Mouse (Mus musculus) kidney, embryonic 16.5 days (tissue): ENCODE measurements around the gene Ltbp3. TPM values are rescaled to one million over a fixed set of nuclear protein-coding genes. Genes with fewer than 3 reads are reported as not detected.
A peak's percentile ranks its signal among the peaks of the same experiment; 100 is the strongest.

ENCODE experiments used
- ATAC-seq: fragments of 200-750 bp; cut with Nextera tagmentation; 2 replicates; pipeline ENCODE4 v1.8.0; 2017; ENCODE audit warnings: moderate TSS enrichment; ENCODE audit not compliant: low FRiP score, low TSS enrichment
- H3K27ac ChIP-seq: fragments of 300-500 bp; sonication (generic); 2 replicates; pipeline ENCODE4 v1.5.1; 2014; ENCODE audit warnings: low read length
- H3K27me3 ChIP-seq: fragments of 300-500 bp; sonication (generic); 2 replicates; pipeline ENCODE4 v1.6.1; 2014; ENCODE audit warnings: low read length, control low read depth, mixed read lengths; ENCODE audit not compliant: insufficient read depth
- H3K36me3 ChIP-seq: fragments of 300-500 bp; sonication (generic); 2 replicates; pipeline ENCODE4 v1.6.1; 2014; ENCODE audit warnings: low read length, control low read depth, mixed read lengths; ENCODE audit not compliant: insufficient read depth
- H3K4me1 ChIP-seq: fragments of 300-500 bp; sonication (generic); 2 replicates; pipeline ENCODE4 v1.6.1; 2014; ENCODE audit warnings: low read length, control low read depth, mixed read lengths; ENCODE audit not compliant: insufficient read depth
- H3K4me2 ChIP-seq: fragments of 300-500 bp; sonication (generic); replicated peaks from 2 replicates; pipeline ENCODE4 v1.6.1; 2014; ENCODE audit warnings: low read depth, low read length
- H3K4me3 ChIP-seq: fragments of 300-500 bp; sonication (generic); 2 replicates; pipeline ENCODE4 v1.5.1; 2014; ENCODE audit warnings: mild to moderate bottlenecking, low read length
- H3K9ac ChIP-seq: fragments of 300-500 bp; sonication (generic); replicated peaks from 2 replicates; pipeline ENCODE4 v1.6.1; 2014; ENCODE audit warnings: low read length
- H3K9me3 ChIP-seq: fragments of 300-500 bp; sonication (generic); 2 replicates; pipeline ENCODE4 v1.6.1; 2016; ENCODE audit warnings: low read length, control low read depth
- WGBS: fragments of 180-500 bp; shearing (Covaris S2); extraction: QIAGEN DNeasy Blood & Tissue Kit; methylation state at CpG from one replicate; pipeline ENCODE4 v1.1.7; 2014; 5-methylcytosine and 5-hydroxymethylcytosine counted together
- polyA plus RNA-seq: library from polyadenylated mRNA; unstranded; fragments of >200 nt; fragmentation: Nextera tagmentation; extraction: Ambion mirVana; gene quantifications from 2 replicates; pipeline ENCODE4 v1.2.1, GENCODE M21; 2015

The Ltbp3 gene
- polyA plus RNA-seq, 1 experiment from 2014 or later, result 21.5 TPM

DNA sequence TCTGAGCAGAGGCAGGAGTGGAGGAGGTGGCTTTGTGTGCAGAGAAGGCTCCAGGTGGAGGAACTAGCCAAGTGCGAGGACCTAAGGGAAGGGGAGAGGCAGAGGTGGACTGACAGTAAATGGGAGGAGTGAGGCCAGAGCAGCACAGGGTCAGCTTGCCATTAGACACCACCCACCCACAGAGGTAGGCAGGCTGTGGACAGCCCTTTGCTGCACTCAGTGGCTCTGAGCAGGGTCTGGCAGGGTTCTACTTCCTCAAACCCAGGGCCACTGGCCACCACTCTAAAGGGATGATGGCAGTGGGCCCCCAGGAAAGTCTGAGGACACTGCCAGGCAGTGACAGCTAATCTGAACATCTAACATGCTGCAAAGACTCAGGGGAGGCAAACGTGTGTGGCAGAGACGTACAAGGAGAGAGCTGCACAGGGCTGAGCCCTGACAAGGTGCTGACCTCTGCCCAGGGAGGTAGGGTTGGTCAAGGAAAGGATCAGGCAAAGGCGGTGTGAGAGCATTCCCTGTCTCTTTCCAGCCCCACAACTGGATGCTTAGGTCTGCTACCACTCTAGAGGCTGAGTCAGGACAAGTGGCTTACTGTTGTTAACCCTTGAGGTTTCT is 16.7 kb upstream of the Ltbp3 start:
- H3K27ac ChIP-seq, result 0 out of 2 replicates have a peak overlapping the region, but pooled peaks have one; percentile 30
- H3K4me3 ChIP-seq, result peak overlapping the region; percentile 52
- H3K9me3 ChIP-seq, result no peaks in the 10 kb centered on the region
- no peak for ATAC-seq
- 42% methylated on average over 4 of the region's 4 CpGs for WGBS
- H3K9ac ChIP-seq, result peak overlapping the region; percentile 17; the same call in 1 of the 2 replicates
- peaks cover 31% of the 10 kb centered on the region for H3K36me3 ChIP-seq
- H3K27me3 ChIP-seq, result no peaks in the 10 kb centered on the region
- peaks cover 49% of the 10 kb centered on the region for H3K4me1 ChIP-seq
- peak overlapping the region; percentile 85 for H3K4me2 ChIP-seq

DNA sequence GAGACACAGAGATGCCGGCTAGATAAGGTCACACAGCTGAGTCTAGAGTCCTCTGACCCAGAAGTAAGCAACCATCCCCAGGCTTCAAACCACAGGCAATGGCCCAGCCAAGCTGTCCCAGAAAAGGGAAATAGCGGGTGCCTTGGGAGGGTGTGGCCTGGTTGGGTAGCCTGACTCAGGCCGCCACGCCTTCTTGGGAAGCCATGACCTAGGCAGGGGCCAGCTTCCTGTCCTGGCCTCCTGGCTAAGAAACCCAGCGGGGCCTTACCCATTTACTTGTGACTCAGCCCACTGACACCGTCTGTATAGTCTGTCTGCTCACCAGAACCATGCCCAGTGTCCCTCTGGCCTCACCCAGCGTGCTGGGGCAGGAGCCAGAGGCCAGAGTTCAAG is 16.2 kb upstream of the Ltbp3 start:
- peak overlapping the region; percentile 70 for H3K9ac ChIP-seq
- H3K4me3 ChIP-seq, result peak overlapping the region; percentile 52
- ATAC-seq, result no peak
- 49% methylated on average over 7 of the region's 7 CpGs for WGBS
- H3K36me3 ChIP-seq, result peaks cover 27% of the 10 kb centered on the region
- no peaks in the 10 kb centered on the region for H3K27me3 ChIP-seq
- peak overlapping the region; percentile 67 for H3K27ac ChIP-seq
- peak overlapping the region; percentile 85 for H3K4me2 ChIP-seq
- H3K9me3 ChIP-seq, result no peaks in the 10 kb centered on the region
- H3K4me1 ChIP-seq, result peaks cover 49% of the 10 kb centered on the region

DNA sequence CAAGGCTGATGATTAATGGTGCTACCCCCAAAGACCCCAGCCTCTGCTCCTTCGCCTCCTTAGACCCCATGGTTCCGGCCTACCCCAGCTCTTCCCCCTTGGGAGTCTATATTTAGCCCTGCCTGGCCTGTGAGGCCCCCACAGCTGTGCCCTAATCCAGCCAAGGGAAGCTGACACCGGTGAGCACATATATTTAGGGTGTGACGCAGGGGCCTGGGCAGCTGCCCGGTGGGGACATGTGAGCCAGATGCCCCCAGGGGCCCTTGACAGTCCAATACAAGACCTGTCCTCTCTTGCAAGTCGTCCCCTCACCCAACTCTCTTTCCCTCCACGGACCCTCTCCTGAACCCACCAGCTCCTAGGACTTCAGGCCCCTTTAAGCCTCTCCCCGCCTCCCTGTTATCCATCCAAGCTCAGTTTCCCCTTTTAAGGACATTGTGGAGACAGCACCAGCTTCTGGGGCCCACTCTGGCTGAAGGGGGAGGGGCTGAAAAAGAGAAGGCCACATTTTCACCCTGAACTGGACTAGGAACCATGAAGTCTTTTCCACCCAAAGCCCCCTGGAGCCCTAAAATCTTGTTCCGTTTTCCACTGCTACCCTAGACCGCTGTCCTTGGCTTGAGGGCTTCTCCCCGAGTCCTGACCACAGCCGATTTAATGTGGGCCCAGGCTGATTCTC is 15.5 kb upstream of the Ltbp3 start:
- Histone ChIP-seq H3K9ac (peak overlapping the region; percentile 70), H3K4me2 (peak overlapping the region; percentile 85), H3K4me3 (peak overlapping the region; percentile 52), H3K9me3 (no peaks in the 10 kb centered on the region), H3K4me1 (peaks cover 56% of the 10 kb centered on the region), H3K27ac (peak overlapping the region; percentile 67), H3K36me3 (peaks cover 24% of the 10 kb centered on the region), H3K27me3 (no peaks in the 10 kb centered on the region)
- ATAC-seq, result no peak
- WGBS, result 54% methylated on average over 12 of the region's 12 CpGs

DNA sequence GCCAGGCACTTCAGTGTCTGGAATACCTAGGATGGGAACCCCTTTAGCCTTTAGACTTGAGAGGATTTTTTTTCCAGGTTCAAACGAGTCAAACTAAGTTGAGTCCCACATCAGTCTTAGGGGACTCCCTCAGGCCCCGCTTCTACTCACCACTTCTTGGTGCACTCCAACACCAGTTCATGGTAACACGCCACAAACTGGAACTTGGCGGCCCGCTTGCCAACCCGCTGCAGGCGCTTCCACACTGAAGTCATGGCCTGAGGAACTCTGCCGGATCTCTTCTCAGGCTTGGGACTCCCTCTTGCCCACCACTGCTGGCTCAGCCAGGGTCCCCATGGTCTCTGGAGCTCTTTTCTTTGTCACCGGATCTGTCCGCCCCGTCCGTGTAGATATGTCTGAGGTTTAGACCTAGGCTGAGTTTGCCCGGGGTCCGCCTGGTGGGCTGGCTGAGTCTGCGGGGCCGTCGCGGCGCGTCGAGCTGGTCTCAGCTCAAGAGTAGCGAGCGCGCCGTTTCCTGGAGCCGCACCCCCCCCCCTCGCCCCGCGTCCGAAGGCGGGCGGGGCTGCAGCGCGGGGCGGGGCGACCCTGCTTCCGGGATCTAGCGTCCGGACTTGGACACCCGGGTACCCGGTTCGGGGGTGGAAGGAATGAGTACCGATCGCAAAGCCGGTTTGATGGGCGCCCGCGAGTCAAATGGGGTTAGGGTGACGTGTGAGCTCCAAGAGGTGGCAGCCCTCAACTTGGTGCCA is 14.8 kb upstream of the Ltbp3 start, which contains the start of gene Ehbp1l1:
TSS of gene Ehbp1l1 (minus strand) at position 551 of the 749 bp plus-strand sequence.
- H3K9me3 ChIP-seq, result no peaks in the 10 kb centered on the region
- peak within 1 kb of the TSS; percentile 97 for H3K4me3 ChIP-seq
- WGBS, result 8% methylated on average over 49 of the region's 49 CpGs
- ATAC-seq, result peak; percentile 7; the same call in 1 of the 2 replicates
- no peaks in the 10 kb centered on the region for H3K27me3 ChIP-seq
- H3K36me3 ChIP-seq, result peaks cover 19% of the 10 kb centered on the region
- H3K4me1 ChIP-seq, result peaks cover 63% of the 10 kb centered on the region
- H3K4me2 ChIP-seq, result peak within 1 kb of the TSS; percentile 85
- H3K27ac ChIP-seq, result peak within 1 kb of the TSS; percentile 67
- H3K9ac ChIP-seq, result peak within 1 kb of the TSS; percentile 70

DNA sequence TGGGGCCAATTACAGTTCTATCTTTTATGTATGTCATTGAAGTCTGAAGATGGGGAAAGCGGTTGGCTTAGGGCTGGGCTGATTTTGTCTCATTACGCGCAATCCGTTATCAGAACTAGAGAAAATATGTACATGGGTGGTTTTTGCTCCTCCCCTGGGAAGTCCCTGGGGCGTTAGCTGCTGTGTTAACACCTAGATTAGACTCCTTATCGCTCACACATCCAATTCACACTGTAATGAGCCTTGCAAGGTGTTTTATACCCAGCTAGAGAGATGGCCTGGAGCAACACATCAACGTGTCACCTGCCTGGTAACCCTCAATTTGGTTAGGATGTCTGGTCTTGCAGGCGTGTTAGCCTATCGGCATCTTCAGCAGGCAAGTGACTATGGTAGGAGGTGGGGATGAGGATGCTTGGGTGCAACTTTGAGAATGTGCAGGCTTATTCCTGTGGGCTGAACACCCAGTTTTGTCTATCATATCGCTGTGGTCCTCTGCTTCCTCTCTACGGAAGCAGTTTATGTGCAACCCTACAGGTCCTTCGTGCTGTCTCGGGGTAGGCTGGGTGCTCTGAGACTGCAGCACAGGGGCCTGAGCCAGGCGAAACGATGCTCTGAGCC is 13.6 kb upstream of the Ltbp3 start:
- peaks cover 11% of the 10 kb centered on the region; the same call in 1 of the 2 replicates for H3K36me3 ChIP-seq
- WGBS, result 70% methylated on average over 15 of the region's 15 CpGs
- no peak for ATAC-seq
- peak overlapping the region; percentile 85 for H3K4me2 ChIP-seq
- H3K27me3 ChIP-seq, result no peaks in the 10 kb centered on the region
- H3K9ac ChIP-seq, result peak overlapping the region; percentile 62
- peaks cover 70% of the 10 kb centered on the region for H3K4me1 ChIP-seq
- peak overlapping the region; percentile 97 for H3K4me3 ChIP-seq
- no peaks in the 10 kb centered on the region for H3K9me3 ChIP-seq
- peak overlapping the region; percentile 64; the same call in 1 of the 2 replicates for H3K27ac ChIP-seq

DNA sequence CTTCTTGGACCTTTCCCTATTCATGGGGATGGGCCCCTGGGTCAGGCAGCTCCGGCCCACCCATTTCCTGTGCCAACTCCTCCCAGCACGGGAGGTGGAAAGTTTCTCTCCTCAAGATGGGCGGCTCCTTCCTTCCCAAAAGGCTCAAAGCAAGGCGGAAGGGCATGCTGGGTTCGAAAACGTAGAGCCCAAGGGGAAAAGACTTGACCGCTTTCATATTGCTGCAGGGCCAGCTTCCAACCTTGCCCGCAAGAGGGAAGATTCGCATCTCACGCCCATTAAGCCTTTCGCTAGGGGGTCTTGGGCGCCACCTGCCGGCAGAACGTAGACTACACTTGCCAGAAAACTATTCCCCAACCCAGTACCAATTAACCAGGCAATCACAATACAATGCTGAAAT is 13.0 kb upstream of the Ltbp3 start:
- H3K36me3 ChIP-seq, result peaks cover 9% of the 10 kb centered on the region; the same call in 1 of the 2 replicates
- no peaks in the 10 kb centered on the region for H3K9me3 ChIP-seq
- ATAC-seq, result no peak
- no peaks in the 10 kb centered on the region for H3K27me3 ChIP-seq
- peak overlapping the region; percentile 64; the same call in 1 of the 2 replicates for H3K27ac ChIP-seq
- WGBS, result 2% methylated on average over 14 of the region's 14 CpGs
- H3K4me2 ChIP-seq, result peak overlapping the region; percentile 85
- peak overlapping the region; percentile 62 for H3K9ac ChIP-seq
- H3K4me1 ChIP-seq, result peaks cover 71% of the 10 kb centered on the region
- H3K4me3 ChIP-seq, result peak overlapping the region; percentile 97

DNA sequence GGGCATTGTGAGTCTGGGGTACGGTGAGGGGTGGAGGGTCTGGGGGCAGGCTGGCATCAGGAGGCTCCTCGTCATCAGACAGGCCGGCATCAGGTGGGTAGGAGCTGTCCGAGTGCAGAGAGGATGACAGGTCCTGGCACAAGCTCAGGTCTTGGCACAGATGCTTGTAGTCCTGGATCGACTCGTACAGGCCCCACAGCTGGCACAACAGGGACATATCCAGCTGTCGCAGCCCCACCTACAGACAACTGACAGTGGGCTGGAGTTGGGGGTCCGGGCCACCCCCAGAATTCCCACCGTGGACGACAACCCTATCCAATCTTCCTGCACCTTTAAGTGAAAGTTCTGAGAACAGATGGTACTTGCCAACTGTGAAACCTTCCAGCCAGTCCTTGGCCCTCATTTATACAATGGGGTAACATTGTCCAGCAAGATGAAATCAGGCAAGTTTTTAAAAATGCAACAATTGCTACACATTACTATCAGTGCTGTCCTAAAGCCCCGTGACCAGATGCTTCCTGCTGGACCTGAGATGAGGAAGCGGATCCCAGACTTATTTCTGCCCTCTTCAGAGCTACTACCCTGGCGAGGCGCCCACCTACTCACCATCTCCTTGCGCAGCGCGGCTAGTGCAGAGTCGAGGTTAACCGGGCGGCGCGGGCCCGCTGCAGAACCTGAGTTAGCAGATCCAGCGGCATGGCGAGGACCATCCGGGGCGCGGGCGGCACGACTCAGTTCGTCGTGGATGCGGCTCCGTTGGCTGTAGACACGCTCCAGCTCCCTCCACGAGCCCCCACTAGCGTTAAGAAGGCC is 11.9 kb upstream of the Ltbp3 start:
- Histone ChIP-seq H3K9ac (peak overlapping the region; percentile 98), H3K9me3 (no peaks in the 10 kb centered on the region), H3K4me3 (peak overlapping the region; percentile 97), H3K4me2 (peak overlapping the region; percentile 85), H3K27me3 (no peaks in the 10 kb centered on the region), H3K4me1 (peaks cover 70% of the 10 kb centered on the region), H3K27ac (peak overlapping the region; percentile 92), H3K36me3 (0 out of 2 replicates have a peak, but pooled peaks cover 8% of the 10 kb centered on the region)
- 7% methylated on average over 37 of the region's 37 CpGs for WGBS
- 0 out of 2 replicates have a peak, but pooled peaks have one; percentile 13 for ATAC-seq

DNA sequence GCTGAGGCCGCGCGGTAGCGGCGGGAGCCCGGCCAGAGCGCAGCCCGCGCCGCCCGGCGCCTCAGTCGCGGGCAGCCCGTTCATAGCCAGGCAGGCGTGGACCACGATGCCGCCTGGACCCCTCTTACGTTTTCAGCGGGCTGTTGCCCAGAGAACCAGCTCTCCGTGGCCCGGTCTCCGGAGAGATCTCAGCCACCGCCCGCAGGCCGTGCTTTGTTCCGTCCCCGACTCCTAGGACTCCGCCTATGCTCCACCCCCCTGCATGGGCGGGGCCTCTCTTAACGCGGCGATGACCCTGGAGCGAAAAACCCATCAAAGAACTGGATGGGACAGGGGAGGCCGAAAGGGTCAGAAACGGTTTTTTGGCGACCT is 11.3 kb upstream of the Ltbp3 start, which contains the start of gene Fam89b:
TSS of gene Fam89b (minus strand) at position 210 of the 372 bp plus-strand sequence.
- Histone ChIP-seq H3K36me3 (0 out of 2 replicates have a peak, but pooled peaks cover 5% of the 10 kb centered on the region), H3K4me1 (peaks cover 65% of the 10 kb centered on the region)

More for the DNA sequence above, 11.3 kb upstream of the Ltbp3 start, which contains the start of gene Fam89b:
- Histone ChIP-seq H3K27ac (peak within 1 kb of the TSS; percentile 92), H3K9me3 (no peaks in the 10 kb centered on the region), H3K4me3 (peak within 1 kb of the TSS; percentile 97), H3K27me3 (no peaks in the 10 kb centered on the region), H3K9ac (peak within 1 kb of the TSS; percentile 98), H3K4me2 (peak within 1 kb of the TSS; percentile 85)
- ATAC-seq, result peak; percentile 70
- WGBS, result under 1% methylated on average over 37 of the region's 37 CpGs
